In genomic region chr5:31149781-31150180, GRCm38 (mm10) we compare ENCODE assay signal across 28 mouse cellular contexts. TPM values are rescaled to one million over a fixed set of nuclear protein-coding genes. Genes with fewer than 3 reads are reported as not detected.
DNase-seq lines count a peak whose midpoint lies in the region; ATAC-seq and TF ChIP-seq lines count a peak whose summit lies in the region.
"Had no signal": no experiment of that assay in that cellular context is flagged by ENCODE, and none has a peak within 500 bp of the region (broad histone marks: within the 10 kb centered on the region; RNA-seq: fewer than 3 reads in every experiment).

No protein-coding gene starts in this region.

- TF ChIP-seq CTCF in midbrain, postnatal 0 days (IDR thresholded peaks at IDR 0.05): no peak

- no peak overlapping the region for H3K4me2 ChIP-seq in forebrain, embryonic 11.5 days (ENCODE audit: low read depth, low read length, severe bottlenecking)
- no peak overlapping the region for H3K4me2 ChIP-seq in midbrain, postnatal 0 days (ENCODE audit: low read depth, low read length, poor library complexity, severe bottlenecking)
- H3K4me2 ChIP-seq: embryonic facial prominence, embryonic 13.5 days; forebrain, embryonic 15.5 days; heart, embryonic 11.5 days; hindbrain, embryonic 14.5 days; liver, embryonic 13.5 days; lung, embryonic 15.5 days; midbrain, embryonic 15.5 days had no signal

- H3K27ac ChIP-seq in forebrain, embryonic 11.5 days (ENCODE audit: low read depth, low read length): no peak overlapping the region
- no peak overlapping the region for H3K27ac ChIP-seq in midbrain, postnatal 0 days (ENCODE audit: low read depth, low read length)
- H3K27ac ChIP-seq: embryonic facial prominence, embryonic 13.5 days; forebrain, embryonic 15.5 days; hindbrain, embryonic 14.5 days; liver, embryonic 13.5 days; lung, embryonic 15.5 days; midbrain, embryonic 15.5 days had no signal

- peak; percentile 32 to 38 for DNase-seq in cerebellum, postnatal 10 days
- DNase-seq in cerebellum, adult 11-12 months: no peak
- DNase-seq in lung, postnatal 10 days: peak; percentile 35
- no peak for DNase-seq in lung, postnatal 4 days
- peak; percentile 20 for DNase-seq in adrenal gland, adult 8-10 months
- no peak for DNase-seq in forebrain, embryonic 11.5 days (ENCODE audit: low spot score)
- DNase-seq in midbrain, postnatal 0 days (ENCODE audit: low spot score): no peak
- DNase-seq: cerebellum, adult 9-10 months; gastrocnemius, postnatal 14 days; heart, postnatal 14 days; kidney, adult 9 months; kidney, postnatal 25 days; layer of hippocampus, adult 9-11 months; liver, embryonic 13.5 days; right cerebral cortex, postnatal 14 days had no signal

- no peaks in the 10 kb centered on the region for H3K9me3 ChIP-seq in forebrain, embryonic 11.5 days (ENCODE audit: control insufficient read depth, low read length)
- no peaks in the 10 kb centered on the region for H3K9me3 ChIP-seq in midbrain, postnatal 0 days (ENCODE audit: low read length)
- H3K9me3 ChIP-seq: embryonic facial prominence, embryonic 13.5 days; forebrain, embryonic 15.5 days; liver, embryonic 13.5 days; lung, embryonic 15.5 days; megakaryocyte, embryonic 14.5 days; midbrain, embryonic 15.5 days had no signal

- 91% methylated on average over 4 of the region's 4 CpGs for WGBS in forebrain, embryonic 11.5 days
- WGBS in midbrain, postnatal 0 days: 92% methylated on average over 4 of the region's 4 CpGs

- ATAC-seq in forebrain, embryonic 11.5 days (replicated peaks; ENCODE audit: low FRiP score): no peak
- ATAC-seq in midbrain, postnatal 0 days (ENCODE audit: low FRiP score): no peak
- ATAC-seq: forebrain, embryonic 15.5 days; midbrain, embryonic 15.5 days; Patski had no signal

- H3K4me1 ChIP-seq in forebrain, embryonic 11.5 days (replicated peaks; ENCODE audit: control insufficient read depth, insufficient read depth, low read length): peaks cover 5% of the 10 kb centered on the region; the same call in 1 of the 2 replicates
- peaks cover 5% of the 10 kb centered on the region; the same call in 1 of the 2 replicates for H3K4me1 ChIP-seq in midbrain, postnatal 0 days (ENCODE audit: insufficient read depth, low read length)

- no peak overlapping the region for H3K9ac ChIP-seq in forebrain, embryonic 11.5 days (ENCODE audit: low read length)
- no peak overlapping the region for H3K9ac ChIP-seq in midbrain, postnatal 0 days (replicated peaks; ENCODE audit: low read length, poor library complexity, severe bottlenecking)
- H3K9ac ChIP-seq: embryonic facial prominence, embryonic 13.5 days; forebrain, embryonic 15.5 days; hindbrain, embryonic 14.5 days; liver, embryonic 13.5 days; lung, embryonic 15.5 days; midbrain, embryonic 15.5 days had no signal

- no peak overlapping the region for H3K4me3 ChIP-seq in forebrain, embryonic 11.5 days (ENCODE audit: low read depth, low read length)
- H3K4me3 ChIP-seq in midbrain, postnatal 0 days (ENCODE audit: low read depth, low read length): no peak overlapping the region
- H3K4me3 ChIP-seq: embryonic facial prominence, embryonic 13.5 days; forebrain, embryonic 15.5 days; liver, embryonic 13.5 days; lung, embryonic 15.5 days; megakaryocyte, embryonic 14.5 days; midbrain, embryonic 15.5 days had no signal

- no peaks in the 10 kb centered on the region for H3K36me3 ChIP-seq in forebrain, embryonic 11.5 days (ENCODE audit: control insufficient read depth, insufficient read depth, low read length)
- H3K36me3 ChIP-seq in midbrain, postnatal 0 days (ENCODE audit: insufficient read depth, low read length): 0 out of 2 replicates have a peak, but pooled peaks cover 2% of the 10 kb centered on the region
- H3K36me3 ChIP-seq: midbrain, embryonic 15.5 days had no signal

- H3K27me3 ChIP-seq in forebrain, embryonic 11.5 days (ENCODE audit: control insufficient read depth, insufficient read depth, low read length): no peaks in the 10 kb centered on the region
- no peaks in the 10 kb centered on the region for H3K27me3 ChIP-seq in midbrain, postnatal 0 days (ENCODE audit: insufficient read depth, low read length)
- H3K27me3 ChIP-seq: embryonic facial prominence, embryonic 13.5 days; forebrain, embryonic 15.5 days; liver, embryonic 13.5 days; lung, embryonic 15.5 days; megakaryocyte, embryonic 14.5 days; midbrain, embryonic 15.5 days; Patski had no signal

RNA-seq across cellular contexts. Expression of gene Mpv17, which starts 4.3 kb away (rescaled TPM):
- total RNA-seq in adrenal gland, adult 8-10 months (2022): 10 to 100 TPM; 63.7 to 83.4 (median 76.4) TPM
- 56.3 and 57.5 TPM in 2 replicates for polyA plus RNA-seq in forebrain, embryonic 11.5 days (2014; fragmentation: Nextera tagmentation; extraction: Ambion mirVana)
- total RNA-seq in midbrain, postnatal 0 days (2014; rRNA removed): 42.5 and 65.5 TPM in 2 replicates
- polyA plus RNA-seq in midbrain, postnatal 0 days (2015; fragmentation: Nextera tagmentation; extraction: Ambion mirVana): 38.8 and 41.8 TPM in 2 replicates

RNA-seq across cellular contexts. Expression of gene Ucn, which starts 11.2 kb away (rescaled TPM):
- total RNA-seq in adrenal gland, adult 8-10 months (2022): not detected
- not detected in 2 replicates for polyA plus RNA-seq in forebrain, embryonic 11.5 days (2014; fragmentation: Nextera tagmentation; extraction: Ambion mirVana)
- not detected in 2 replicates for total RNA-seq in midbrain, postnatal 0 days (2014; rRNA removed)
- not detected in 2 replicates for polyA plus RNA-seq in midbrain, postnatal 0 days (2015; fragmentation: Nextera tagmentation; extraction: Ambion mirVana)
- total RNA-seq: gastrocnemius, postnatal 14 days; heart, postnatal 14 days; neutrophil, adult 5-6 weeks had no signal
- polyA plus RNA-seq: embryonic facial prominence, embryonic 13.5 days; forebrain, embryonic 15.5 days; heart, embryonic 11.5 days; hindbrain, embryonic 14.5 days; intestine, embryonic 14.5 days; limb, embryonic 11.5 days; liver, embryonic 13.5 days; lung, embryonic 15.5 days; midbrain, embryonic 15.5 days; Patski; spleen, adult 2 months; stomach, embryonic 14.5 days had no signal

RNA-seq across cellular contexts. Expression of gene Gm29609, which starts 29.9 kb away (rescaled TPM):
- 1 to 10 TPM in 3 of 4 experiments, under 1 TPM in 1; 0.41 to 3.9 (median 2.9) TPM for total RNA-seq in adrenal gland, adult 8-10 months (2022)
- polyA plus RNA-seq in forebrain, embryonic 11.5 days (2014; fragmentation: Nextera tagmentation; extraction: Ambion mirVana): 2.1 and 2.3 TPM in 2 replicates
- 3.1 and 4.3 TPM in 2 replicates for total RNA-seq in midbrain, postnatal 0 days (2014; rRNA removed)
- 1.9 and 2.2 TPM in 2 replicates for polyA plus RNA-seq in midbrain, postnatal 0 days (2015; fragmentation: Nextera tagmentation; extraction: Ambion mirVana)

RNA-seq across cellular contexts. Expression of gene Gtf3c2, which starts 30.2 kb away (rescaled TPM):
- total RNA-seq in adrenal gland, adult 8-10 months (2022): 10 to 100 TPM; 65.5 to 98.8 (median 71.9) TPM
- polyA plus RNA-seq in forebrain, embryonic 11.5 days (2014; fragmentation: Nextera tagmentation; extraction: Ambion mirVana): 101 and 109 TPM in 2 replicates
- 45.2 and 46.4 TPM in 2 replicates for total RNA-seq in midbrain, postnatal 0 days (2014; rRNA removed)
- 46.1 and 49.0 TPM in 2 replicates for polyA plus RNA-seq in midbrain, postnatal 0 days (2015; fragmentation: Nextera tagmentation; extraction: Ambion mirVana)

RNA-seq across cellular contexts. Expression of gene Trim54, which starts 33.3 kb away (rescaled TPM):
- total RNA-seq in adrenal gland, adult 8-10 months (2022): not detected
- polyA plus RNA-seq in forebrain, embryonic 11.5 days (2014; fragmentation: Nextera tagmentation; extraction: Ambion mirVana): not detected in 2 replicates
- total RNA-seq in midbrain, postnatal 0 days (2014; rRNA removed): 0.33 TPM in 1 of 2 replicates, not detected in the other
- polyA plus RNA-seq in midbrain, postnatal 0 days (2015; fragmentation: Nextera tagmentation; extraction: Ambion mirVana): not detected in 2 replicates
- total RNA-seq: neutrophil, adult 5-6 weeks had no signal
- polyA plus RNA-seq: forebrain, embryonic 15.5 days; hindbrain, embryonic 14.5 days; intestine, embryonic 14.5 days; midbrain, embryonic 15.5 days; Patski; spleen, adult 2 months; stomach, embryonic 14.5 days had no signal

Comparison
In these comparisons a context has a peak if more than half of its experiments do, and no peak if none do; other contexts are left out.
1. DNase-seq: peak in cerebellum, postnatal 10 days (2 of 2), lung, postnatal 10 days (single experiment) and adrenal gland, adult 8-10 months (single experiment); none in cerebellum, adult 11-12 months (single experiment), lung, postnatal 4 days (0 of 2), forebrain, embryonic 11.5 days (single experiment) and midbrain, postnatal 0 days (single experiment).